Mouse (Mus musculus) fat pad, adult 2 months (tissue): Measurements from ENCODE around the gene Prkce.

Source experiments
- DNase-seq: peaks from one replicate; pipeline ENCODE4 v3.0.0-alpha.2; 2011; ENCODE audit warnings: low read depth, low spot score; ENCODE audit errors: extremely low read depth

Prkce gene

GRCm38 (mm10) chr17:86254285-86254684 lies 86.7 kb downstream of the Prkce start:
- no peak for DNase-seq

- no peak for DNase-seq
Observed at GRCm38 (mm10) chr17:86254978-86255377, 87.4 kb downstream of the Prkce start.

GRCm38 (mm10) chr17:86256730-86257131 lies 89.1 kb downstream of the Prkce start:
- no peak for DNase-seq

- no peak for DNase-seq
Observed at GRCm38 (mm10) chr17:86261067-86261466, 93.5 kb downstream of the Prkce start.

- no peak for DNase-seq
Observed at GRCm38 (mm10) chr17:86263985-86264649, 96.5 kb downstream of the Prkce start.

- no peak for DNase-seq
Observed at GRCm38 (mm10) chr17:86266051-86266450, 98.5 kb downstream of the Prkce start.

- no peak for DNase-seq
Observed at GRCm38 (mm10) chr17:86267126-86267760, 99.7 kb downstream of the Prkce start.

GRCm38 (mm10) chr17:86269639-86270038 lies 102.1 kb downstream of the Prkce start:
- DNase-seq: no peak

GRCm38 (mm10) chr17:86270523-86270922 lies 102.9 kb downstream of the Prkce start:
- no peak for DNase-seq

GRCm38 (mm10) chr17:86271277-86271676 lies 103.7 kb downstream of the Prkce start:
- no peak for DNase-seq

- DNase-seq: no peak
Observed at GRCm38 (mm10) chr17:86272961-86273360, 105.4 kb downstream of the Prkce start.

GRCm38 (mm10) chr17:86273566-86274349 lies 106.2 kb downstream of the Prkce start:
- DNase-seq: no peak

- DNase-seq: no peak
Observed at GRCm38 (mm10) chr17:86274350-86274744, 106.8 kb downstream of the Prkce start.

- DNase-seq: no peak
Observed at GRCm38 (mm10) chr17:86276381-86276780, 108.8 kb downstream of the Prkce start.

- DNase-seq: no peak
Observed at GRCm38 (mm10) chr17:86277032-86277798, 109.6 kb downstream of the Prkce start.

- no peak for DNase-seq
Observed at GRCm38 (mm10) chr17:86277999-86278526, 110.5 kb downstream of the Prkce start.

GRCm38 (mm10) chr17:86279751-86280150 lies 112.2 kb downstream of the Prkce start:
- no peak for DNase-seq

GRCm38 (mm10) chr17:86283741-86284140 lies 116.2 kb downstream of the Prkce start:
- no peak for DNase-seq

GRCm38 (mm10) chr17:86285058-86285457 lies 117.5 kb downstream of the Prkce start:
- no peak for DNase-seq

GRCm38 (mm10) chr17:86286747-86287271 lies 119.2 kb downstream of the Prkce start:
- DNase-seq: no peak

GRCm38 (mm10) chr17:86292711-86293110 lies 125.1 kb downstream of the Prkce start:
- DNase-seq: no peak
